Mouse (Mus musculus): ENCODE measurements around the gene Myo7a. TPM values are rescaled to one million over a fixed set of nuclear protein-coding genes. Genes with fewer than 3 reads are reported as not detected.

The Myo7a gene
- total RNA-seq, 2 experiments from 2014 or later, result 4.6 to 5.4 TPM

DNA sequence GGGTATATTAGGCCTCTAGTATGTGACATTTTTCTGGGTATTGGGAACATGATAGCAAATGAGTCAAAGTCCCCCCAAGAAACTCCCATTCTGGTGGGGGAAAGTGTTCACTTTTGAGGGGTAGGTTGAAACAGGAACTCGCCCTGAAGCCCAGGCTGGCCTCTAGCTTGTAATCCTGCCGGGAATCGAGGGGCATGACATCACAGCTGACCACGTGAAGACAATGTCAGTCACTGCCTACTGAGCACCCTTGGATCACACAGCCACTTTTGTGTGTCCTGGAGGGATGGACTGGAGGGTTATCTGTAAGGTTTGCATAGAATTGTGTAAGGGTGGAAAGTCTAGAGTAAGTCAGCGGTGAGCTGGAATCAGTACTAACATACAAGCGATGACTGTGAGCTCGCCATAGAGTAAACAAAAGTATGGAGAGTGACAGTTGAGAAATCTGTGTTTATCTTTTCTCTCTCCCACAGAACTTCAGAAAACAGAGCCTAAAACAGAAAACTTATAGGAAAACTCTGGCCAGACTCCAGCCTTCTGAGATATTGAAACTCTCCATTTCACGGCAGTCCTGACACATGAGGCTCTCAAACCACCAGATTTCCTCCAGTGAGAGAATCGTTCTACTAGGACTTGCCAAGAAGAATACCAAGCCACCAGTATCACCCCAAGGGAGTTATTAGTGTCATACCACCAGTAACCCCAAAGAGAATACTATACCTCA lies 71.1 kb downstream of the Myo7a start:
- DNase-seq, result no peak
- intact Hi-C loops (cut with DNase I; ENCODE audit: low total_unique reads), result no loop called here

DNA sequence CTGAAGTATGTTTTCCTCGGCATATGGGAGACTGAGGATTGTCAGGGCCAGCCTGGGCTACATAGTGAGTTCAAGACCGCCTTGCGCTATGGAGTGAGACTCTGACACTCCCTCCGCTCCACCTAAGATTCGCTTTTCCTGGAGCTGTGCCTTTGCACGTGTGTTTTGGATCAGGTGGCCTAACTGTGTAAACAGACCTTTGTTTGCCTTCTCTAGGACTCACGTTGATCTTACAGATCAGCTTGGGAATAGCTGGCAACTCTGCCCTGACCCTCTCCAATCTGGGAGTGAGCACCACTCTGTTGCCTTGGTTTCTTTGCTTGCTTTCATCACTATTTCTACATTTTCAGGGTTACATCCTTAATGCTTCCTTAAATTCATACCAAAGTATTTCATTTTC lies 116.7 kb downstream of the Myo7a start:
- DNase-seq, result no peak
- intact Hi-C loops (cut with DNase I; ENCODE audit: low total_unique reads), result no loop called here

Other genes starting within 250 kb of the Myo7a start
- gene Gdpd4, start 199.6 kb downstream of the Myo7a start, total RNA-seq (2021), result under 1 TPM; 0.07 to 0.08 TPM
- under 1 TPM in 1 of 2 experiments, not detected in 1; 0.13 TPM for gene Omp, start 26.0 kb upstream of the Myo7a start, total RNA-seq (2021)
- 1 to 10 TPM; 4.2 to 4.5 TPM for gene Capn5, start 58.8 kb upstream of the Myo7a start, total RNA-seq (2021)
- not detected for gene B3gnt6, start 80.0 kb upstream of the Myo7a start, total RNA-seq (2021)
- 1 to 10 TPM; 5.1 to 5.6 TPM for gene Acer3, start 201.7 kb upstream of the Myo7a start, total RNA-seq (2021)
- gene Tsku, start 241.8 kb upstream of the Myo7a start, total RNA-seq (2021), result 1 to 10 TPM; 4.0 to 4.2 TPM